Mouse (Mus musculus): ENCODE data around the gene Gm2381.

GRCm38 (mm10) chr7:42832221-42832620, 34.8 kb downstream of the Gm2381 start:
- TF ChIP-seq ZNF384 (IDR thresholded peaks at IDR 0.05; ENCODE audit: low read depth, low read length): no peak
- TF ChIP-seq CHD2 (IDR thresholded peaks at IDR 0.05; ENCODE audit: low read depth, low read length): no peak
- no peak for TF ChIP-seq MAFK (IDR thresholded peaks at IDR 0.05; ENCODE audit: insufficient read depth, low read depth, low read length)

Measured in ES-E14 (cell line).